Mouse (Mus musculus) NIH3T3 (cell line): ENCODE data around the gene Mterf4.
A peak's percentile ranks its signal among the peaks of the same experiment; 100 is the strongest.

Source experiments
- DNase-seq: peaks from one replicate; pipeline ENCODE4 v3.0.0-alpha.2; 2012; ENCODE audit warnings: low read depth

Mterf4 gene

DNA sequence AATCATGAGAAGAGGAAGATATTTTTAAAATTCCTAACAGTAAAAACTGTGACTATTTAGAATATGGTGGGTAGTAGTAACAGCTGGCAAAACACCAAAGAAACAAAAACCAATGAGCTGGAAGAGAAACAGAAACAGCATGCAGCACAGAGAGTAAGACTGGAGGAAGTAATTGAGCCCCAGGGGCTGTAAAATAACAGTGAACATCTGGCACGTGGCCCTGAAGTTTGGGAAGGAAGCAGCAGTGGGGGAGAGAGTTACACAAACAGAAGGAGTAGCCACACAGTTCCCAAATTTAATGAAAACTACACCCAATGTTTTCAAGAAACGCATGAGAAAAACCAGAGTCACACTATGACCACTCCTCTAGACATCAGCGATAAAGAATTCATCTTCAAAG lies 38.5 kb downstream of the Mterf4 start:
- peak; percentile 61 for DNase-seq

DNA sequence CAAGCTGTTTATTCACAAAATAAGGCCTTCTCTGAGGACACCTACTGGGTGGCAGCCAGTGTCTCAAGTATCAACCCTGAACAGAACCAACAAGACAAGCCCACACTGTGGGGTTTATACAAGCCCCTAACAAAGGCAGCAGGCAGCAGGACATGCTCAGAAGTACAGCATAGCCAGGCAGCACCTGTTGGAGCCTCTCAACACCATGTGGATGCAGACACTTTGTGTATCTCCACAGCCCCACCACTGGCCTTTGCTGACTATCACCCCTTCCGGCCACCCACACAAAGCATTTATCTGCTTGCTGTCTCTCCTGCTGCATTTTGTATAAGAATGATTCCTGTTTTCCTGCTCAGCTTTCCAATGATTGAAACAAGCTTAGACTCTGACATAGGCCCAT lies 48.2 kb downstream of the Mterf4 start:
- no peak for DNase-seq

DNA sequence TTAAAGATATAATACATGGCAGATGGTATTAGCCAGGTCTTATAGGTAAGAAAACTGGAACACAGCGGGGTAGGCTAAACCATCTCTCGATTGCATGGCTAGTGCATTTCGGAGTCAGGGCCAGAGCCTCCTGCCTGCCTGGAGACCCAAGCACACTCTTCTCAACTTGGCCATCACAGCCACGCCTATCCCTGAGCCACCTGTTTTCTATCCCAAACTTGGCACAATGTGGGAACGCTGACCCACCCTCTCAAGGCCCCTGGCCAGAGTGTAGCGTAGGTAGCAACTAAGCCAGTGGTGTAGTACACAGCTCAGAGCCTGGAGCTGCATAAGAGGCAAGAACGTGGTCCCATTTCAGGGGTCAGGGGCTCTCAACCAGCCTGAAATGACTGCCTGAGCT lies 50.0 kb downstream of the Mterf4 start:
- DNase-seq: no peak

DNA sequence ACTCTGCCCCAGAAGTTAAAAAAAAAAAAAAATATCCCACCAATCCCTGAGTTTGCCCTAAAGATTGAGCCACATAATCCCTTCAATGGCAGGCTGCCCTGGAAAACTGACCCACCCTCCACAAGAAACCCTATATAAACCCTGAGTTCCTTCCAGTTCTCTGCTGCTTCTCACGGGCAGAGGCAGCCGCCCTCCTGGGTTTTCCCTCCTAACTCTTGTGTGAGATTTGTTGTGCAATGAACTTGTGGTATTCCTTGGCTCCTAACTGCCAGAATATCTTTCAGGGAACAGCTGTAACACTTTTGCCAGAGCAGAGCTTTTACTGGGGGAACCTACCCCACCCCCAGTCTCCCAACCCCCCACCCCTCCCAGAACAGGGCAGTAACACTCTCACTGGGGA lies 53.1 kb downstream of the Mterf4 start:
- peak; percentile 86 for DNase-seq
